Mouse (Mus musculus) testis, adult 2 months (tissue): ENCODE results near the gene Rptor. TPM values are rescaled to one million over a fixed set of nuclear protein-coding genes. Genes with fewer than 3 reads are reported as not detected.

Source experiments
- H3K27ac ChIP-seq: fragments of 200-500 bp; 2 replicates; pipeline ENCODE4 v1.5.1; 2012; ENCODE audit warnings: low read depth, low read length; ENCODE audit not compliant: control insufficient read depth, insufficient read depth
- H3K27me3 ChIP-seq: fragments of 200-500 bp; 2 replicates; pipeline ENCODE4 v1.6.1; 2012; ENCODE audit warnings: mild to moderate bottlenecking, low read length, moderate library complexity; ENCODE audit not compliant: control insufficient read depth, insufficient read depth
- H3K36me3 ChIP-seq: fragments of 200-500 bp; 2 replicates; pipeline ENCODE4 v1.6.1; 2012; ENCODE audit warnings: mild to moderate bottlenecking, low read length; ENCODE audit not compliant: control insufficient read depth, insufficient read depth
- H3K4me1 ChIP-seq: fragments of 200-500 bp; 2 replicates; pipeline ENCODE4 v1.6.1; 2012; ENCODE audit warnings: low read length; ENCODE audit not compliant: control insufficient read depth, insufficient read depth
- H3K4me3 ChIP-seq: fragments of 200-500 bp; 2 replicates; pipeline ENCODE4 v1.5.1; 2012; ENCODE audit warnings: low read depth, mild to moderate bottlenecking, low read length, moderate library complexity, mixed read lengths; ENCODE audit not compliant: control insufficient read depth
- CTCF ChIP-seq: fragments of 200-500 bp; IDR thresholded peaks from 2 replicates; pipeline ENCODE4 v1.5.1; 2012; ENCODE audit warnings: low read depth, mild to moderate bottlenecking, inconsistent platforms, low read length, moderate library complexity; ENCODE audit not compliant: control insufficient read depth, insufficient read depth, insufficient replicate concordance
- POLR2A ChIP-seq: fragments of 200-500 bp; IDR thresholded peaks from 2 replicates; pipeline ENCODE4 v1.6.1; 2012; ENCODE audit warnings: low read depth, mild to moderate bottlenecking, inconsistent platforms, low read length, moderate library complexity; ENCODE audit not compliant: control insufficient read depth
- polyA plus RNA-seq: library from polyadenylated mRNA; depleted of rRNA; stranded (reverse); fragments of >200 nt; gene quantifications from 2 replicates; pipeline ENCODE4 v1.2.3, GENCODE M21; 2012; rRNA removed

Gene Rptor
- polyA plus RNA-seq, 1 experiment, result 25.4 TPM

GRCm38 (mm10) chr11:119942727-119943427 lies 340.2 kb downstream of the Rptor start, which contains the start of gene Baiap2:
TSS of gene Baiap2 (plus strand) at chr11:119942763.
- Histone ChIP-seq H3K27me3 (no peaks in the 10 kb centered on the region), H3K4me1 (peaks cover 28% of the 10 kb centered on the region), H3K27ac (peak within 1 kb of the TSS; percentile 89), H3K36me3 (no peaks in the 10 kb centered on the region), H3K4me3 (peak within 1 kb of the TSS; percentile 97)
- TF ChIP-seq CTCF, result no peak
- TF ChIP-seq POLR2A, result peak; percentile 99

GRCm38 (mm10) chr11:119943428-119943988 lies 340.8 kb downstream of the Rptor start:
- TF ChIP-seq POLR2A (no peak), CTCF (no peak)
- Histone ChIP-seq H3K4me1 (peaks cover 31% of the 10 kb centered on the region), H3K4me3 (peak overlapping the region; percentile 97), H3K27me3 (no peaks in the 10 kb centered on the region), H3K36me3 (no peaks in the 10 kb centered on the region), H3K27ac (no peak overlapping the region; the same call in 1 of the 2 replicates)

- Histone ChIP-seq H3K4me1 (peaks cover 42% of the 10 kb centered on the region), H3K36me3 (no peaks in the 10 kb centered on the region), H3K4me3 (no peak overlapping the region), H3K27me3 (no peaks in the 10 kb centered on the region), H3K27ac (no peak overlapping the region)
- 0 out of 2 replicates have a peak, but pooled peaks have one; percentile 12 for TF ChIP-seq POLR2A
- TF ChIP-seq CTCF, result no peak
Measured at GRCm38 (mm10) chr11:119945343-119945742, 342.6 kb downstream of the Rptor start.

- Histone ChIP-seq H3K36me3 (no peaks in the 10 kb centered on the region), H3K27me3 (no peaks in the 10 kb centered on the region), H3K4me3 (no peak overlapping the region), H3K27ac (no peak overlapping the region), H3K4me1 (peaks cover 37% of the 10 kb centered on the region)
- TF ChIP-seq CTCF, result no peak
- no peak for TF ChIP-seq POLR2A
Measured at GRCm38 (mm10) chr11:119947426-119947825, 344.7 kb downstream of the Rptor start.

- Histone ChIP-seq H3K27ac (no peak overlapping the region), H3K36me3 (no peaks in the 10 kb centered on the region), H3K4me1 (peaks cover 37% of the 10 kb centered on the region), H3K27me3 (no peaks in the 10 kb centered on the region), H3K4me3 (no peak overlapping the region)
- no peak for TF ChIP-seq POLR2A
- TF ChIP-seq CTCF, result no peak
Measured at GRCm38 (mm10) chr11:119947897-119948296, 345.2 kb downstream of the Rptor start.

- H3K27ac ChIP-seq, result no peak overlapping the region
- TF ChIP-seq POLR2A (no peak), CTCF (no peak)
- no peak overlapping the region for H3K4me3 ChIP-seq
- H3K36me3 ChIP-seq, result no peaks in the 10 kb centered on the region
- peaks cover 37% of the 10 kb centered on the region for H3K4me1 ChIP-seq
- H3K27me3 ChIP-seq, result no peaks in the 10 kb centered on the region
Measured at GRCm38 (mm10) chr11:119948305-119948704, 345.6 kb downstream of the Rptor start.

- Histone ChIP-seq H3K36me3 (no peaks in the 10 kb centered on the region), H3K4me1 (peaks cover 32% of the 10 kb centered on the region), H3K27ac (no peak overlapping the region), H3K4me3 (no peak overlapping the region), H3K27me3 (no peaks in the 10 kb centered on the region)
- no peak for TF ChIP-seq CTCF
- TF ChIP-seq POLR2A, result no peak
Measured at GRCm38 (mm10) chr11:119948803-119949202, 346.1 kb downstream of the Rptor start.

Other genes with a start within 250 kb of the Rptor start
- gene Sgsh, start 247.4 kb upstream of the Rptor start, polyA plus RNA-seq, result 11.4 and 13.8 TPM in 2 replicates
- 4.2 and 5.5 TPM in 2 replicates for gene Slc26a11, start 247.3 kb upstream of the Rptor start, polyA plus RNA-seq
- gene Rnf213, start 209.8 kb upstream of the Rptor start, polyA plus RNA-seq, result 3.9 and 4.5 TPM in 2 replicates
- 11.4 and 12.8 TPM in 2 replicates for gene Endov, start 111.6 kb upstream of the Rptor start, polyA plus RNA-seq
- gene Nptx1, start 55.2 kb upstream of the Rptor start, polyA plus RNA-seq, result 0.22 and 0.29 TPM in 2 replicates